Mouse (Mus musculus) heart, embryonic 10.5 days (tissue): ENCODE measurements at regions not wholly inside any gene's neighbourhood (a gene's known extent, or its start where the extent isn't known, plus 50 kb on each side); places are given as distances from the start of the nearest gene placed in this dataset.
A peak's percentile ranks its signal among the peaks of the same experiment; 100 is the strongest.

Source experiments
- DNase-seq: peaks from one replicate; pipeline ENCODE4 v3.0.0-alpha.2; 2017; ENCODE audit warnings: low spot score
- H3K27ac ChIP-seq: fragments of 300-500 bp; sonication (generic); 2 replicates; pipeline ENCODE4 v1.5.1; 2016; ENCODE audit warnings: mild to moderate bottlenecking
- H3K27me3 ChIP-seq: fragments of 300-500 bp; sonication (generic); 2 replicates; pipeline ENCODE4 v1.6.1; 2016; ENCODE audit warnings: mild to moderate bottlenecking; ENCODE audit not compliant: poor library complexity, insufficient read depth, severe bottlenecking
- H3K36me3 ChIP-seq: fragments of 300-500 bp; sonication (generic); 2 replicates; pipeline ENCODE4 v1.6.1; 2016; ENCODE audit warnings: mild to moderate bottlenecking, moderate library complexity
- H3K4me1 ChIP-seq: fragments of 300-500 bp; sonication (generic); 2 replicates; pipeline ENCODE4 v1.6.1; 2016; ENCODE audit warnings: mild to moderate bottlenecking
- H3K4me3 ChIP-seq: fragments of 300-500 bp; sonication (generic); 2 replicates; pipeline ENCODE4 v1.5.1; 2016; ENCODE audit warnings: mild to moderate bottlenecking, moderate library complexity
- H3K9me3 ChIP-seq: fragments of 300-500 bp; sonication (generic); 2 replicates; pipeline ENCODE4 v1.6.1; 2016; ENCODE audit warnings: mild to moderate bottlenecking, moderate library complexity
- WGBS: fragments of 180-500 bp; shearing (Covaris S2); methylation state at CpG from one replicate; pipeline ENCODE4 v1.1.7; 2016; 5-methylcytosine and 5-hydroxymethylcytosine counted together

- Histone ChIP-seq H3K36me3 (no peaks in the 10 kb centered on the region), H3K4me3 (no peak overlapping the region), H3K4me1 (no peaks in the 10 kb centered on the region), H3K9me3 (no peaks in the 10 kb centered on the region), H3K27me3 (no peaks in the 10 kb centered on the region), H3K27ac (no peak overlapping the region)
- no peak for DNase-seq
- WGBS: 81% methylated on average over 3 of the region's 3 CpGs
These were observed 159.5 kb downstream of the Spata18 start for GRCm38 (mm10) chr5:73810660-73811059.

- WGBS: 74% methylated on average over 3 of the region's 3 CpGs
- H3K4me3 ChIP-seq: no peak overlapping the region
- no peaks in the 10 kb centered on the region for H3K27me3 ChIP-seq
- H3K36me3 ChIP-seq: no peaks in the 10 kb centered on the region
- no peaks in the 10 kb centered on the region for H3K4me1 ChIP-seq
- H3K27ac ChIP-seq: no peak overlapping the region
- DNase-seq: no peak
- no peaks in the 10 kb centered on the region for H3K9me3 ChIP-seq
These were observed 159.9 kb downstream of the Spata18 start for GRCm38 (mm10) chr5:73811094-73811521.

GRCm38 (mm10) chr5:73815752-73816151 is 164.6 kb downstream of the Spata18 start:
- no peak overlapping the region for H3K4me3 ChIP-seq
- 90% methylated on average over 5 of the region's 5 CpGs for WGBS
- no peaks in the 10 kb centered on the region for H3K27me3 ChIP-seq
- no peaks in the 10 kb centered on the region for H3K4me1 ChIP-seq
- no peaks in the 10 kb centered on the region for H3K36me3 ChIP-seq
- H3K9me3 ChIP-seq: no peaks in the 10 kb centered on the region
- H3K27ac ChIP-seq: no peak overlapping the region
- DNase-seq: no peak

GRCm38 (mm10) chr5:73817180-73817579 is 166.0 kb downstream of the Spata18 start:
- 87% methylated on average over 1 of the region's 1 CpGs for WGBS
- H3K4me1 ChIP-seq: no peaks in the 10 kb centered on the region
- H3K27ac ChIP-seq: no peak overlapping the region
- no peaks in the 10 kb centered on the region for H3K27me3 ChIP-seq
- H3K9me3 ChIP-seq: no peaks in the 10 kb centered on the region
- H3K4me3 ChIP-seq: no peak overlapping the region
- no peak for DNase-seq
- H3K36me3 ChIP-seq: no peaks in the 10 kb centered on the region

- H3K4me3 ChIP-seq: no peak overlapping the region
- H3K27me3 ChIP-seq: no peaks in the 10 kb centered on the region
- 0 out of 2 replicates have a peak, but pooled peaks cover 4% of the 10 kb centered on the region for H3K4me1 ChIP-seq
- WGBS: 73% methylated on average over 19 of the region's 19 CpGs
- H3K9me3 ChIP-seq: no peaks in the 10 kb centered on the region
- no peak for DNase-seq
- H3K27ac ChIP-seq: no peak overlapping the region
- no peaks in the 10 kb centered on the region for H3K36me3 ChIP-seq
These were observed 170.9 kb downstream of the Spata18 start for GRCm38 (mm10) chr5:73821956-73822545.

- no peak overlapping the region for H3K4me3 ChIP-seq
- H3K9me3 ChIP-seq: no peaks in the 10 kb centered on the region
- 80% methylated on average over 5 of the region's 5 CpGs for whole genome bisulfite sequencing
- H3K4me1 ChIP-seq: 0 out of 2 replicates have a peak, but pooled peaks cover 4% of the 10 kb centered on the region
- DNase-seq: no peak
- no peaks in the 10 kb centered on the region for H3K36me3 ChIP-seq
- no peak overlapping the region for H3K27ac ChIP-seq
- H3K27me3 ChIP-seq: no peaks in the 10 kb centered on the region
These were observed 172.2 kb downstream of the Spata18 start for GRCm38 (mm10) chr5:73823421-73823820.

- H3K9me3 ChIP-seq: no peaks in the 10 kb centered on the region
- no peaks in the 10 kb centered on the region for H3K27me3 ChIP-seq
- WGBS: 76% methylated on average over 4 of the region's 4 CpGs
- 0 out of 2 replicates have a peak, but pooled peaks cover 4% of the 10 kb centered on the region for H3K4me1 ChIP-seq
- no peak overlapping the region for H3K4me3 ChIP-seq
- H3K36me3 ChIP-seq: no peaks in the 10 kb centered on the region
- no peak for DNase-seq
- H3K27ac ChIP-seq: no peak overlapping the region
These were observed 175.8 kb downstream of the Spata18 start for GRCm38 (mm10) chr5:73826941-73827340.

- H3K27me3 ChIP-seq: no peaks in the 10 kb centered on the region
- WGBS: 89% methylated on average over 1 of the region's 1 CpGs
- no peak for DNase-seq
- no peak overlapping the region for H3K27ac ChIP-seq
- no peaks in the 10 kb centered on the region for H3K9me3 ChIP-seq
- no peaks in the 10 kb centered on the region for H3K4me1 ChIP-seq
- H3K36me3 ChIP-seq: no peaks in the 10 kb centered on the region
- no peak overlapping the region for H3K4me3 ChIP-seq
These were observed 182.5 kb downstream of the Spata18 start for GRCm38 (mm10) chr5:73833721-73834120.

GRCm38 (mm10) chr5:73843776-73844175 is 192.6 kb downstream of the Spata18 start:
- no peak overlapping the region for H3K4me3 ChIP-seq
- no peak overlapping the region for H3K27ac ChIP-seq
- no peaks in the 10 kb centered on the region for H3K4me1 ChIP-seq
- no peaks in the 10 kb centered on the region for H3K9me3 ChIP-seq
- no peaks in the 10 kb centered on the region for H3K27me3 ChIP-seq
- 68% methylated on average over 3 of the region's 3 CpGs for WGBS
- no peaks in the 10 kb centered on the region for H3K36me3 ChIP-seq
- DNase-seq: no peak

- no peaks in the 10 kb centered on the region for H3K27me3 ChIP-seq
These were observed 195.1 kb downstream of the Spata18 start for GRCm38 (mm10) chr5:73846096-73846782.

GRCm38 (mm10) chr5:73846783-73847151 is 195.6 kb downstream of the Spata18 start:
- no peaks in the 10 kb centered on the region for H3K27me3 ChIP-seq
- WGBS: 76% methylated on average over 6 of the region's 6 CpGs
- peaks cover 3% of the 10 kb centered on the region for H3K4me1 ChIP-seq
- no peaks in the 10 kb centered on the region for H3K9me3 ChIP-seq
- H3K36me3 ChIP-seq: no peaks in the 10 kb centered on the region
- H3K27ac ChIP-seq: no peak overlapping the region
- DNase-seq: no peak
- no peak overlapping the region for H3K4me3 ChIP-seq

More at GRCm38 (mm10) chr5:73846096-73846782, 195.1 kb downstream of the Spata18 start:
- WGBS: 87% methylated on average over 12 of the region's 12 CpGs
- no peak overlapping the region for H3K4me3 ChIP-seq
- no peaks in the 10 kb centered on the region; the same call in 1 of the 2 replicates for H3K4me1 ChIP-seq
- H3K27ac ChIP-seq: no peak overlapping the region
- H3K36me3 ChIP-seq: no peaks in the 10 kb centered on the region
- H3K9me3 ChIP-seq: no peaks in the 10 kb centered on the region
- no peak for DNase-seq

GRCm38 (mm10) chr5:73851501-73851900 is 200.3 kb downstream of the Spata18 start:
- Histone ChIP-seq H3K4me3 (no peak overlapping the region), H3K4me1 (peaks cover 10% of the 10 kb centered on the region), H3K36me3 (no peaks in the 10 kb centered on the region), H3K27me3 (peaks cover 7% of the 10 kb centered on the region; the same call in 1 of the 2 replicates), H3K27ac (no peak overlapping the region), H3K9me3 (no peaks in the 10 kb centered on the region)
- 19% methylated on average over 2 of the region's 2 CpGs for WGBS
- no peak for DNase-seq

- DNase-seq: peak; percentile 84
- Histone ChIP-seq H3K36me3 (no peaks in the 10 kb centered on the region), H3K4me1 (peaks cover 10% of the 10 kb centered on the region), H3K27me3 (peaks cover 7% of the 10 kb centered on the region; the same call in 1 of the 2 replicates), H3K4me3 (peak overlapping the region; percentile 20; the same call in 1 of the 2 replicates), H3K9me3 (no peaks in the 10 kb centered on the region), H3K27ac (no peak overlapping the region)
- WGBS: 46% methylated on average over 22 of the region's 22 CpGs
These were observed 203.0 kb downstream of the Spata18 start for GRCm38 (mm10) chr5:73854025-73854773.
